Mouse (Mus musculus) cerebellum, postnatal 10 days (tissue): ENCODE data around the gene A430033K04Rik.

ENCODE experiments used
- DNase-seq, 2 experiments: peaks; one replicate each; pipeline ENCODE4 v3.0.0; 2021; ENCODE audit warnings: mixed read lengths in 2 of 2

Gene A430033K04Rik

DNA sequence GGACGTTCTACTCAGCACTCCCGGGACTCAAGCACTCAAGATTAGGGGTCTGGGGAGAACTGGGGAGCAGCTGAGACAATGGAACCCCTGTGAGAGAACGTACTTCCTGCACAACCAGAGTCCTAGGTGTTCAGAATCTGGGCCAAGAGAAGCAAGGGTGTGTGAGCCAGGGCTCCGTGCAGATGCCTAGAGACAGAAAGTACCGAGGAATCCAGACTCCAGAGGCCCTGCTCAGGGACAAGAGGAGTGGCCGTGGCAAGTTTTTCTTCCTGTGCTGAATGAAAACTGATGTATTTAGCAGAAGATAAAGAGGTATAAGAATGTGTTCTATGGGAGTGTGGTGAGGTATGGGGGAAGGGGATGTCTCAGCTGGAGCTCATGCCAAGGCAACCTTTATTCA, 74.8 kb downstream of the A430033K04Rik start:
- DNase-seq, result no peak
